Mouse (Mus musculus) neural tube, embryonic 14.5 days (tissue): Measurements from ENCODE around the gene Btd. TPM values are rescaled to one million over a fixed set of nuclear protein-coding genes. Genes with fewer than 3 reads are reported as not detected.
A peak's percentile ranks its signal among the peaks of the same experiment; 100 is the strongest.

ENCODE experiments used
- ATAC-seq: fragments of 200-750 bp; cut with Nextera tagmentation; 2 replicates; pipeline ENCODE4 v1.8.0; 2017; ENCODE audit warnings: low read depth, mild to moderate bottlenecking, moderate TSS enrichment, moderate library complexity
- H3K27ac ChIP-seq: fragments of 300-500 bp; sonication (generic); 2 replicates; pipeline ENCODE4 v1.5.1; 2014; ENCODE audit warnings: low read depth, mild to moderate bottlenecking, control low read depth, low read length, moderate library complexity, mixed read lengths
- H3K27me3 ChIP-seq: fragments of 300-500 bp; sonication (generic); 2 replicates; pipeline ENCODE4 v1.6.1; 2014; ENCODE audit warnings: low read length; ENCODE audit not compliant: control insufficient read depth, insufficient read depth
- H3K36me3 ChIP-seq: fragments of 300-500 bp; sonication (generic); 2 replicates; pipeline ENCODE4 v1.6.1; 2014; ENCODE audit warnings: low read length, mixed read lengths; ENCODE audit not compliant: control insufficient read depth, insufficient read depth
- H3K4me1 ChIP-seq: fragments of 300-500 bp; sonication (generic); 2 replicates; pipeline ENCODE4 v1.6.1; 2014; ENCODE audit warnings: low read length; ENCODE audit not compliant: control insufficient read depth, insufficient read depth
- H3K4me2 ChIP-seq: fragments of 300-500 bp; sonication (generic); 2 replicates; pipeline ENCODE4 v1.6.1; 2014; ENCODE audit warnings: mild to moderate bottlenecking, low read depth, low read length, control low read depth
- H3K4me3 ChIP-seq: fragments of 300-500 bp; sonication (generic); 2 replicates; pipeline ENCODE4 v1.5.1; 2014; ENCODE audit warnings: low read depth, low read length, control low read depth, mixed read lengths
- H3K9ac ChIP-seq: fragments of 300-500 bp; sonication (generic); replicated peaks from 2 replicates; pipeline ENCODE4 v1.6.1; 2014; ENCODE audit warnings: low read depth, mild to moderate bottlenecking, control low read depth, low read length, mixed read lengths
- H3K9me3 ChIP-seq: fragments of 300-500 bp; sonication (generic); 2 replicates; pipeline ENCODE4 v1.6.1; 2016; ENCODE audit warnings: low read length; ENCODE audit not compliant: control insufficient read depth
- WGBS: fragments of 180-500 bp; shearing (Covaris S2); extraction: QIAGEN DNeasy Blood & Tissue Kit; methylation state at CpG from one replicate; pipeline ENCODE4 v1.1.7; 2014; 5-methylcytosine and 5-hydroxymethylcytosine counted together
- polyA plus RNA-seq: library from polyadenylated mRNA; unstranded; fragments of >200 nt; fragmentation: Nextera tagmentation; extraction: Ambion mirVana; gene quantifications from 2 replicates; pipeline ENCODE4 v1.2.1, GENCODE M21; 2014

The Btd gene
- polyA plus RNA-seq, 1 experiment from 2014 or later = 14.4 TPM

GRCm38 (mm10) chr14:31667741-31668140 is 26.9 kb downstream of the Btd start:
- H3K9me3 ChIP-seq = no peaks in the 10 kb centered on the region
- peaks cover 23% of the 10 kb centered on the region for H3K4me1 ChIP-seq
- no peaks in the 10 kb centered on the region for H3K36me3 ChIP-seq
- H3K4me3 ChIP-seq = no peak overlapping the region
- ATAC-seq = no peak
- H3K27ac ChIP-seq = no peak overlapping the region
- H3K9ac ChIP-seq = no peak overlapping the region
- WGBS = 84% methylated on average over 6 of the region's 6 CpGs
- H3K4me2 ChIP-seq = no peak overlapping the region
- no peaks in the 10 kb centered on the region for H3K27me3 ChIP-seq

- no peak overlapping the region for H3K27ac ChIP-seq
- peaks cover 18% of the 10 kb centered on the region for H3K4me1 ChIP-seq
- no peaks in the 10 kb centered on the region for H3K27me3 ChIP-seq
- 83% methylated on average over 13 of the region's 13 CpGs for WGBS
- no peaks in the 10 kb centered on the region for H3K36me3 ChIP-seq
- H3K4me2 ChIP-seq = no peak overlapping the region
- no peak for ATAC-seq
- no peak overlapping the region for H3K9ac ChIP-seq
- H3K9me3 ChIP-seq = no peaks in the 10 kb centered on the region
- no peak overlapping the region for H3K4me3 ChIP-seq
Observed at GRCm38 (mm10) chr14:31668326-31668725, 27.5 kb downstream of the Btd start.

DNA sequence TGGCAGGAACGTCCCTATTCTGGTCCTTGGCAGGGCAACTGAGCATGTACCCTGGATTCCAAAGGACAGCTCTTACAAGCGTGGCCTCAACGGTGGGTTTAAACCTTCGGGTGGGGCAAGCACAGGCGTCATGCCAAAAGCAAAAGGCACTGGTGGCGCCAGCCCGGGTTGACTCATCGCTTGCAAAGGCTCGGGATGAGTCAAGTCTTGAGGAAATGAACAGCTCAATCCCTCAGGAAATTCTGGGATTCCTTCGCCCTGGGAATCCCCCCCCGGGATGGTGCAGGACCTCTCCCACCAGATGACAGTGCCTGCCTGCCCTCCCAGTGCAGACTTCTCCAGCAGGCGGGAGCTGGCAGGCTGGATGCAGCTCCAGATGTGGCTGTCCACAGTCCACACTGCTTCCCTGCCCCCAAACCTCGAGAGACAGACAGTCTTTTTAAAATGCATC is 28.4 kb downstream of the Btd start:
- Histone ChIP-seq H3K9me3 (no peaks in the 10 kb centered on the region), H3K4me3 (no peak overlapping the region), H3K9ac (0 out of 2 replicates have a peak overlapping the region, but pooled peaks have one; percentile 25), H3K4me2 (no peak overlapping the region), H3K27me3 (no peaks in the 10 kb centered on the region), H3K4me1 (peaks cover 10% of the 10 kb centered on the region), H3K27ac (peak overlapping the region; percentile 55), H3K36me3 (no peaks in the 10 kb centered on the region)
- 49% methylated on average over 13 of the region's 13 CpGs for WGBS
- ATAC-seq = no peak

DNA sequence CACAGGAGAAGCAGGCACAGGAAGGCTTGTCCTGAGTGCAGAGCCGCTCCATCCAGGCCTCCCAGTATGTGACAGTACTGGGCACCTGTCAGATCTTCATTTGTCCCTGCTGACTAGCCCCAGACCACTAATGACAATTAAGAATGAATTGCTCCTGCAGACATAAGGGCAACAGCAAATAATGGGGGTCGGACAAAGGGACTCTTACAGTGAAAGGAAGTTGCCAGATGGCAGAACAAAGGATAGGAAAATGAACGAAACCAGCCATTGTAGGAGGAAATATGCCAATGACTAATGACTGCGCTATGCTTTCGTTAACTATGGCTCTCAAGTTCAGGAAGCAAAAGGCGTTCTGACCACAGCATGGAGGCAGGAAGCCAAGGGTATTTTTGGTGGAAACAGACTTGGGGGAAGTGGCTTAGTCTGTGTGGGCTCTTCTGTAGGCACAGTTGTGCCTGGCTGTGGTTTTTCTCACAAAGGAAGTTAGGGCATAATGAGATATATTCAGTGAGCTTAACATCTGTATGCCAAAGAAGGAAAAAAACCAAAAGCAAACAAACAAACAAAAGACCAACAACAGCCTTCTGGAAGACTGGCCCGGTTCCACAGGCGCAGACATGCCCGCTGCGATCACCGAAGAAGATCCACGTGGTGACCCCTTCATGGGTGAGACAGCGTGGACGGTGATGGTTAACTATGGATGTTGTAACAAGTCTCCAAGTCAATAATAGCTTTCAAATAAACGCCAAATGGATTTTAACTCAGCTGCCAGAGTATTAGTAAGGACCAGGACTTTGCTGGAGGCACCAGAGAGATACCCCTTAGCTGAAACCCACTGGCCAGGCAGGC is 29.0 kb downstream of the Btd start:
- Histone ChIP-seq H3K9me3 (no peaks in the 10 kb centered on the region), H3K9ac (0 out of 2 replicates have a peak overlapping the region, but pooled peaks have one; percentile 25), H3K36me3 (no peaks in the 10 kb centered on the region), H3K4me2 (no peak overlapping the region), H3K27ac (peak overlapping the region; percentile 55), H3K4me1 (peaks cover 7% of the 10 kb centered on the region), H3K4me3 (no peak overlapping the region), H3K27me3 (no peaks in the 10 kb centered on the region)
- no peak for ATAC-seq
- WGBS = 54% methylated on average over 15 of the region's 15 CpGs

DNA sequence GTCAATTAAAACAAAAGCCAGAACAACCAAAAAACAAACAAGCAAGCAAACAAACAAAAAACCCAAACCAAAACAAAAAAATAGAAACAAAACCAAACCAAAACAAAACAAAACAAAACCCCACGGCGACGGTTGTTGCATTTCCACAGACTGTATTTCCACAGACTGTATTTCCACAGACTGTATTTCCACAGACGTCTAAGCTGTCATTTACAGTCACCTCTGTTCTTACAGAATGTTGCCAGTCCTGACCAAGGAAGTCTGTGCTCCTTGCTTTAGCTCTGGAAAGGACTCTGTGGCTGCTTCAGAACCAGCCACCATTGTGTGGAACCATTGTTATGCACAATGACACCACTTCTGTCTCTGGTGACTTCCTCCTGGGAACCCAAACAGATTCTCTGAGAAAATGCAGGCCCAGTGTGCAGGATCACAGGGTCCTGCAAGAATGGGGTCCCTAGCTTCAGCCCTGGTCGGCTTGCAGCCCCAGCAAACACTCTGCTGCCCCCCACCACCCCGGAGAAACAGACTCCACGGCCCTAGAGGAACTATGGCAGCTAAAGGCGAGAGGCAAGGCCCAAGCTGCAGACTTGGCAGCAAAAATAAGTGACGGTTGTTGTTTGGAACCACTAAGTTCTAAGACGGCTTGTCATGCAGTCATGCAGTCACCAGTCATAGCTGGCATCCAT is 30.9 kb downstream of the Btd start:
- 54% methylated on average over 10 of the region's 10 CpGs for WGBS
- ATAC-seq = no peak
- no peak overlapping the region for H3K27ac ChIP-seq
- no peak overlapping the region for H3K4me3 ChIP-seq
- H3K9me3 ChIP-seq = no peaks in the 10 kb centered on the region
- H3K36me3 ChIP-seq = no peaks in the 10 kb centered on the region
- H3K4me2 ChIP-seq = no peak overlapping the region
- H3K27me3 ChIP-seq = no peaks in the 10 kb centered on the region
- H3K4me1 ChIP-seq = peaks cover 7% of the 10 kb centered on the region
- H3K9ac ChIP-seq = no peak overlapping the region

GRCm38 (mm10) chr14:31680656-31681055 is 39.8 kb downstream of the Btd start:
- no peak overlapping the region for H3K4me2 ChIP-seq
- no peaks in the 10 kb centered on the region for H3K9me3 ChIP-seq
- H3K27ac ChIP-seq = no peak overlapping the region
- 94% methylated on average over 3 of the region's 3 CpGs for WGBS
- ATAC-seq = no peak
- no peak overlapping the region for H3K4me3 ChIP-seq
- no peaks in the 10 kb centered on the region for H3K27me3 ChIP-seq
- no peaks in the 10 kb centered on the region for H3K36me3 ChIP-seq
- H3K4me1 ChIP-seq = no peaks in the 10 kb centered on the region
- no peak overlapping the region for H3K9ac ChIP-seq

DNA sequence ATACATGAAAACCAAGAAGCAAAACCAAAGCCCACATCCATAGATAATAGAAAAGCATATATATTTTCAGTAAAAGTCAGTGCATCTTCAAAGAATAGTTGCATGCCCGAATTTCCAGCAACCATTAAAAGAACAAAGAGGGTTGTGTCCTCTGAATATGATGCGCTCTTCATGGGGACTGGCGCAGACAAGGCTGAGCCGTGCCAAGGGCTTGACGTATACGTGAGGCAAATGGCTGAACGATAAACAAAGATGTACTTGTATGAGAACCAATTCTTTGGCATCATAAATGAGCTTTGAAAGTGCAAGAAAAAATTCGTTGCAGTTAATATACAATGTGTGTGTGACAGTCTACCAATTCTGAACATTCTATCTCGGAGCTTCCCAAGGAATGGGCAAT is 40.5 kb downstream of the Btd start:
- Histone ChIP-seq H3K9ac (no peak overlapping the region), H3K4me2 (no peak overlapping the region), H3K9me3 (no peaks in the 10 kb centered on the region), H3K36me3 (no peaks in the 10 kb centered on the region), H3K4me3 (no peak overlapping the region), H3K27ac (no peak overlapping the region), H3K4me1 (no peaks in the 10 kb centered on the region), H3K27me3 (no peaks in the 10 kb centered on the region)
- WGBS = 80% methylated on average over 9 of the region's 9 CpGs
- ATAC-seq = no peak

GRCm38 (mm10) chr14:31681931-31682555 is 41.2 kb downstream of the Btd start:
- ATAC-seq = no peak
- Histone ChIP-seq H3K27ac (no peak overlapping the region; the same call in 1 of the 2 replicates), H3K36me3 (no peaks in the 10 kb centered on the region), H3K4me2 (no peak overlapping the region), H3K27me3 (no peaks in the 10 kb centered on the region), H3K9me3 (no peaks in the 10 kb centered on the region), H3K4me1 (no peaks in the 10 kb centered on the region), H3K9ac (no peak overlapping the region), H3K4me3 (no peak overlapping the region)
- WGBS = 51% methylated on average over 5 of the region's 5 CpGs

- Histone ChIP-seq H3K9ac (no peak overlapping the region), H3K4me1 (no peaks in the 10 kb centered on the region), H3K27me3 (no peaks in the 10 kb centered on the region), H3K27ac (no peak overlapping the region), H3K36me3 (no peaks in the 10 kb centered on the region), H3K4me3 (no peak overlapping the region), H3K4me2 (no peak overlapping the region), H3K9me3 (no peaks in the 10 kb centered on the region)
- WGBS = 77% methylated on average over 1 of the region's 2 CpGs
- ATAC-seq = peak; percentile 24; the same call in 1 of the 2 replicates
Observed at GRCm38 (mm10) chr14:31683610-31684009, 42.8 kb downstream of the Btd start.
